Mouse (Mus musculus): ENCODE measurements around the gene Idh3a.

DNA sequence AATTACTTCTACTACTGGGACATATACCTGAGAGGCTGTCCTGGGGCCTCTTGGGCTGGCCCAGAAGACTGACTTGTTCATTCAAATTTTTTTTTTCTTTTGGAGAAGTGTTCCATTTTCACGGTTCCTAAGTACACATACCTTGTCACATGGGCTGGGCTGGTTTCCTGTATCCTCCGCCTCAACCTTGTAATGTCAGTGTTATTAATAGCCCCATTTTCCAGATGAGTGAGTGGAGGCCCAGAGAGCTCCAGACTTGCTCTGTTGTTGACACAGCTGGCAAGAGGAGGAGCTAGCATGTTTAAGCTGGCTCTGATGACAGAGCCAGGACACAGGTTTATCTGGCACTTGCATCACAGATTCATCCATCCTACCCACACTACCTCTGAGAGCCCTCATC is 61.3 kb downstream of the Idh3a start:
- TF ChIP-seq CTCF (IDR thresholded peaks at IDR 0.05; ENCODE audit: control insufficient read depth, insufficient read depth, low read length) (no peak), POLR2A (IDR thresholded peaks at IDR 0.05; ENCODE audit: borderline replicate concordance, control insufficient read depth, low read depth, low read length) (no peak)

All from bone marrow, adult 2 months (tissue).